Mouse (Mus musculus) central nervous system, embryonic 18 days (tissue): Measurements from ENCODE around the gene Olfr165. TPM values are rescaled to one million over a fixed set of nuclear protein-coding genes. Genes with fewer than 3 reads are reported as not detected.

Source experiments
- polyA plus RNA-seq: library from polyadenylated mRNA; depleted of rRNA; stranded (reverse); fragments of >200 nt; gene quantifications from 2 replicates; pipeline ENCODE4 v1.2.3, GENCODE M21; 2012; rRNA removed

The Olfr165 gene
- polyA plus RNA-seq = not detected in 2 replicates

GRCm38 (mm10) chr16:19423034-19423433 is at the start of gene Olfr165:
Gene Olfr165, minus strand, starts transcription at chr16:19423134.

Other genes starting within 250 kb of the Olfr165 start
- not detected in 2 replicates for gene Olfr164, start 109.1 kb downstream of the Olfr165 start, polyA plus RNA-seq
- not detected in 2 replicates for gene Olfr166, start 60.6 kb upstream of the Olfr165 start, polyA plus RNA-seq
- not detected in 2 replicates for gene Olfr167, start 99.1 kb upstream of the Olfr165 start, polyA plus RNA-seq
- not detected in 2 replicates for gene Olfr168, start 112.4 kb upstream of the Olfr165 start, polyA plus RNA-seq
- not detected in 2 replicates for gene Olfr169, start 148.7 kb upstream of the Olfr165 start, polyA plus RNA-seq
- not detected in 2 replicates for gene Olfr170, start 188.7 kb upstream of the Olfr165 start, polyA plus RNA-seq
- gene Olfr171, start 206.8 kb upstream of the Olfr165 start, polyA plus RNA-seq = not detected in 2 replicates